Mouse (Mus musculus): ENCODE measurements around the gene Rbfox1. TPM values are rescaled to one million over a fixed set of nuclear protein-coding genes. Genes with fewer than 3 reads are reported as not detected.

Gene Rbfox1
- polyA plus RNA-seq, 1 experiment from 2014 or later, result 4.3 TPM

DNA sequence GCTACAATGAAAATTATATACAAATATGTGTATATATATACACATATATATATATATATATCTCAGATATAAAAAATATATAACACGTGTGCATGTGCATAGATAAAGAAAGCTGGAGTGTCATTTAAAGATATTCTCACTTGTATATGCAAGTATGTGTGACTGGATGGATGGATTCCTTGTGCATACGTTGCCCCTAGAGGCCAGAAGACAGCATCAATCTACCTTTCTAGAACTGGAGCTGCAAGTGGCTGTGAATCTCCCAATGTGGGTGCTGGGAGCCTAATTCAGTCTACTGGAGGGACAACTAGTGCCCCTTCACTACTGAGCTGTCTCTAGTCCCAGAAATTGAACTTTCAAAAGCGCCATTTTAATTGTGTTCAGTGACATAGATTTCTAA lies 471.8 kb downstream of the Rbfox1 start:
- H3K4me3 ChIP-seq (replicated peaks), result no peak overlapping the region
- WGBS, result 67% methylated on average over 3 of the region's 3 CpGs
- no peak for ATAC-seq (ENCODE audit: insufficient number of reproducible peaks, low FRiP score, low TSS enrichment, low read depth)
- no peaks in the 10 kb centered on the region for H3K36me3 ChIP-seq
- no peak overlapping the region for H3K4me2 ChIP-seq (replicated peaks)
- H3K4me1 ChIP-seq, result no peaks in the 10 kb centered on the region
- no peak overlapping the region for H3K9ac ChIP-seq
- no peak overlapping the region for H3K27ac ChIP-seq (replicated peaks)
- H3K27me3 ChIP-seq, result no peaks in the 10 kb centered on the region
- no peaks in the 10 kb centered on the region for H3K9me3 ChIP-seq (replicated peaks)

GRCm38 (mm10) chr16:6365793-6366192 lies 480.6 kb downstream of the Rbfox1 start:
- Histone ChIP-seq H3K4me3 (replicated peaks) (no peak overlapping the region), H3K4me2 (replicated peaks) (no peak overlapping the region), H3K4me1 (no peaks in the 10 kb centered on the region), H3K9me3 (replicated peaks) (no peaks in the 10 kb centered on the region), H3K27ac (replicated peaks) (no peak overlapping the region), H3K27me3 (no peaks in the 10 kb centered on the region), H3K9ac (no peak overlapping the region), H3K36me3 (no peaks in the 10 kb centered on the region)
- 76% methylated on average over 2 of the region's 2 CpGs for WGBS
- ATAC-seq (ENCODE audit: insufficient number of reproducible peaks, low FRiP score, low TSS enrichment, low read depth), result no peak

- H3K27ac ChIP-seq (replicated peaks), result no peak overlapping the region
- H3K9me3 ChIP-seq (replicated peaks), result no peaks in the 10 kb centered on the region
- H3K27me3 ChIP-seq, result no peaks in the 10 kb centered on the region
- no peak for ATAC-seq (ENCODE audit: insufficient number of reproducible peaks, low FRiP score, low TSS enrichment, low read depth)
- no peak overlapping the region for H3K9ac ChIP-seq
- no peak overlapping the region for H3K4me2 ChIP-seq (replicated peaks)
- H3K36me3 ChIP-seq, result no peaks in the 10 kb centered on the region
- WGBS, result 79% methylated on average over 6 of the region's 6 CpGs
- H3K4me1 ChIP-seq, result no peaks in the 10 kb centered on the region
- H3K4me3 ChIP-seq (replicated peaks), result no peak overlapping the region
Observed at GRCm38 (mm10) chr16:6366649-6367048, 481.5 kb downstream of the Rbfox1 start.

- H3K27ac ChIP-seq (replicated peaks), result no peak overlapping the region
- H3K4me1 ChIP-seq, result no peaks in the 10 kb centered on the region
- H3K4me2 ChIP-seq (replicated peaks), result no peak overlapping the region
- H3K27me3 ChIP-seq, result no peaks in the 10 kb centered on the region
- no peaks in the 10 kb centered on the region for H3K36me3 ChIP-seq
- H3K9ac ChIP-seq, result no peak overlapping the region
- no peak for ATAC-seq (ENCODE audit: insufficient number of reproducible peaks, low FRiP score, low TSS enrichment, low read depth)
- H3K4me3 ChIP-seq (replicated peaks), result no peak overlapping the region
- 88% methylated on average over 3 of the region's 3 CpGs for WGBS
- H3K9me3 ChIP-seq (replicated peaks), result no peaks in the 10 kb centered on the region
Observed at GRCm38 (mm10) chr16:6380924-6381323, 495.8 kb downstream of the Rbfox1 start.

DNA sequence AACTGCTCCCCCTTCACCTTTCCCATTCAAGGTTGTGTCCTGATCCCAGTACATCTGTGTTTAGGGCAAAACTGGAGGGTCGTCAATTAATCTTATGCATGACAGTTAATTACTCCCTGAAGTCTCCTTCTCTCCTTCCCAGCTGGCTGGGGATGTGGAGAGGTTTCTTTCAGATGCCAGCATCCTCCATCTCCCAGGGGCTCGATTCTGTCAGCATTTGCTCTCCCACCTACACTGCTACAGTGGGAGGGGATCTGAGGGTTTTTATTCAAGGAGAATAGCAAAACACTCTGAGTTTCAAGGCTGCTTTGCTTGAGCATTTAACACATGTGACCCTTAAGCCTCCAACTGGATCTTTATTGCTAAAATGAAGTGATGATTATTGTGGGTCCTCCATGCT lies 496.4 kb downstream of the Rbfox1 start:
- Histone ChIP-seq H3K4me3 (replicated peaks) (no peak overlapping the region), H3K27ac (replicated peaks) (no peak overlapping the region), H3K4me1 (no peaks in the 10 kb centered on the region), H3K27me3 (no peaks in the 10 kb centered on the region), H3K9ac (no peak overlapping the region), H3K36me3 (no peaks in the 10 kb centered on the region), H3K9me3 (replicated peaks) (no peaks in the 10 kb centered on the region), H3K4me2 (replicated peaks) (no peak overlapping the region)
- whole genome bisulfite sequencing, result 61% methylated on average over 2 of the region's 2 CpGs
- no peak for ATAC-seq (ENCODE audit: insufficient number of reproducible peaks, low FRiP score, low TSS enrichment, low read depth)

DNA sequence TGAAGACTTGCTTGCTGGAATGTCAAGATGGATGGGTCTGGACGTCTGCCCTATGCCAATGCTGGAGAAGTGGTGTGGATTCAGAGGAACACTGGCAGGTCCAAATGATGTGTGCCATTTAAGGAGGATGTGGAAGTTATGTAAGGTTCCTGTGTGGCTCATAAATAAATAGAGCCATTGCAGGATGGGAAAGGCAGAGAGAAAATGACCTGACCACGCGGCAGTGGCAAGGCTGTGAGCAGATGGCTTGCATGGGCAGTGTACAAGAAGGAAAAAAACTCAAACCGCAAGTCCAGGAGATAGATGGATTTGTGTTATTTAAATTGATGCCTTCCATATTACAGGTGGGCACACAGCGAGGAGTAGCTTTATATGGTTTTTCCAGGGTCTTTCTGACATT lies 497.6 kb downstream of the Rbfox1 start:
- no peaks in the 10 kb centered on the region for H3K9me3 ChIP-seq (replicated peaks)

GRCm38 (mm10) chr16:6390278-6390930 lies 505.2 kb downstream of the Rbfox1 start:
- WGBS, result 71% methylated on average over 6 of the region's 6 CpGs
- Histone ChIP-seq H3K27me3 (no peaks in the 10 kb centered on the region), H3K36me3 (no peaks in the 10 kb centered on the region), H3K9ac (no peak overlapping the region), H3K9me3 (replicated peaks) (no peaks in the 10 kb centered on the region), H3K4me2 (replicated peaks) (no peak overlapping the region), H3K4me3 (replicated peaks) (no peak overlapping the region), H3K4me1 (no peaks in the 10 kb centered on the region), H3K27ac (replicated peaks) (no peak overlapping the region)
- ATAC-seq (ENCODE audit: insufficient number of reproducible peaks, low FRiP score, low TSS enrichment, low read depth), result no peak

More for the DNA sequence above, 497.6 kb downstream of the Rbfox1 start:
- Histone ChIP-seq H3K4me1 (no peaks in the 10 kb centered on the region), H3K27me3 (no peaks in the 10 kb centered on the region), H3K36me3 (no peaks in the 10 kb centered on the region), H3K27ac (replicated peaks) (no peak overlapping the region), H3K9ac (no peak overlapping the region), H3K4me3 (replicated peaks) (no peak overlapping the region), H3K4me2 (replicated peaks) (no peak overlapping the region)
- no peak for ATAC-seq (ENCODE audit: insufficient number of reproducible peaks, low FRiP score, low TSS enrichment, low read depth)
- 88% methylated on average over 5 of the region's 5 CpGs for WGBS

DNA sequence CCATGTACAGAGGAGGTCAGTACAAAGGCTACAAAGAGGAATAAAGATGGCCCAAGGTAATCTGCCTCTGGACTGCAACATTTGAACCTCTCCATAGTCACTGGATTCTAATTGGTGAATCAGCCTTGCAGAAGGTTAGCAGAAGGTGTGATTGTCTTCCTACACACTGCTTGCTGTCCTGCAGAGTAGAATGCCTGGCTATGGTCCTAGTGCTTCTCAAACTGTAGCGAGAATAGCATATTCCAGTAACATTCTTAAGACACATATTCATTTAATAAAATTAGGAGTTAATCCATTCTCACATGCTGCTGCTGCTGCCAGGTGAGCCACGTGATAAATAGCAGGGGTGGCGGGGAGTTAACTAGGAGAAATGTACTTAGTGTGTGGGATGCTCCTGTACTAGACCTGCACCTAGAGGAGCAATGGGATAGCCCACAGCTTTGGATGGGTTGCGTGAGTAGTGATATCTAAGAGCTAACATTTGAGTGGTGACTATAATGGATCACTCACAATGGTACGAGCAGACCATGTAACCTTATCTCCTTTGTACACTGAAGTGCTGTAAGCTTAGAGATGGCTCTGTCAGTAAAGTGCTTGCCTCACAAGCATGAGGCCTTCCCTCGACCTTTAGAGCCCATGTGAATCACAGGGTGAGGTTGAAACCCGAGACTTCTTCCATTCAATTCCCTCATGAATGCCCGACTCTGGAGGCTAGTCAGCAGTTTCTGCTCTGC lies 511.7 kb downstream of the Rbfox1 start:
- WGBS, result 53% methylated on average over 8 of the region's 8 CpGs
- no peaks in the 10 kb centered on the region for H3K36me3 ChIP-seq
- H3K4me2 ChIP-seq (replicated peaks), result no peak overlapping the region
- H3K27ac ChIP-seq (replicated peaks), result no peak overlapping the region
- H3K4me1 ChIP-seq, result no peaks in the 10 kb centered on the region
- no peak overlapping the region for H3K9ac ChIP-seq
- no peak overlapping the region for H3K4me3 ChIP-seq (replicated peaks)
- no peak for ATAC-seq (ENCODE audit: insufficient number of reproducible peaks, low FRiP score, low TSS enrichment, low read depth)
- H3K9me3 ChIP-seq (replicated peaks), result no peaks in the 10 kb centered on the region
- H3K27me3 ChIP-seq, result no peaks in the 10 kb centered on the region

DNA sequence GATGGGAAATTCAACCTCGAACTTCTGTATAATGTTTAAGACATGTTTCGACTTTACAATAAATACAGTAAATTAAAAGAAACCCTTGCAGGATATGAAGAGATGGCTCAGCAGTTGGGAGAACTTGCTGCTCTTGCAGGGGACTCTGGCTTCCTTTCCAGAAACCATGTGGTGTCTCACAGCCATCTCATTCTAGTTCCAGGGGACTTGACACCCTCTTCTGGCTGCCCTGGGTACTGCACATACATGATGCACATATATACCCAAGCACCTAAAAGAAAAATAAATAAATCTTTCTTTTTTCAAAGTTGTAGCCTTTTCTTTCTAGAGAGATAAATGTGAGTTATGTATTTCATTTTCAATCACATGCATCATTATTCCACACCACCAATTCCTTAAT lies 512.5 kb downstream of the Rbfox1 start:
- Histone ChIP-seq H3K9ac (no peak overlapping the region), H3K4me1 (no peaks in the 10 kb centered on the region), H3K36me3 (no peaks in the 10 kb centered on the region), H3K9me3 (replicated peaks) (no peaks in the 10 kb centered on the region), H3K27ac (replicated peaks) (no peak overlapping the region), H3K27me3 (no peaks in the 10 kb centered on the region), H3K4me3 (replicated peaks) (no peak overlapping the region), H3K4me2 (replicated peaks) (no peak overlapping the region)
- ATAC-seq (ENCODE audit: insufficient number of reproducible peaks, low FRiP score, low TSS enrichment, low read depth), result no peak
- WGBS, result 94% methylated on average over 2 of the region's 2 CpGs

DNA sequence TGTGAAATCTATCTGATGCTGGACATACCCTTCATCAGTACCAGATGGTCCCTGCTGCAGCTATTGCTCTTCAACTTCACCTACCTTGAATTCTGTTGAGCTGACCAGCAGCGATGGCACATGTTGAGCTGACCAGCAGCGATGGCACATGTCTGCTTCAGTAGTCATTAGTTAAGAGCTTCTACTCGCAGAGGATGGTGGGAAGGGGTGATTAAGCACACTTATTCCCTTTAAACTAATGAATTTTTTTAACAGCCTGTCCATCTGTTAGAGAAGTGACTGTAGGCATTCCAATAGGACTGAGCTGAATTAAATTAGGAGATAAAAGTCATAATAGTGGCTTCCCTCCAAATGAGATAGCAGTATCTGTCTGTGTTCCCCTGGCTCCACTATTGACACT lies 517.7 kb downstream of the Rbfox1 start:
- H3K27me3 ChIP-seq, result no peaks in the 10 kb centered on the region
- no peak overlapping the region for H3K4me3 ChIP-seq (replicated peaks)
- no peak overlapping the region for H3K9ac ChIP-seq
- H3K4me2 ChIP-seq (replicated peaks), result no peak overlapping the region
- WGBS, result 88% methylated on average over 3 of the region's 3 CpGs
- H3K27ac ChIP-seq (replicated peaks), result no peak overlapping the region
- no peaks in the 10 kb centered on the region for H3K36me3 ChIP-seq
- H3K4me1 ChIP-seq, result no peaks in the 10 kb centered on the region
- H3K9me3 ChIP-seq (replicated peaks), result no peaks in the 10 kb centered on the region
- no peak for ATAC-seq (ENCODE audit: insufficient number of reproducible peaks, low FRiP score, low TSS enrichment, low read depth)

- H3K9ac ChIP-seq, result no peak overlapping the region
- no peak overlapping the region for H3K27ac ChIP-seq (replicated peaks)
- 30% methylated on average over 2 of the region's 2 CpGs for WGBS
- ATAC-seq (ENCODE audit: insufficient number of reproducible peaks, low FRiP score, low TSS enrichment, low read depth), result no peak
- no peaks in the 10 kb centered on the region for H3K27me3 ChIP-seq
- no peak overlapping the region for H3K4me3 ChIP-seq (replicated peaks)
- no peaks in the 10 kb centered on the region for H3K36me3 ChIP-seq
- no peak overlapping the region for H3K4me2 ChIP-seq (replicated peaks)
- H3K4me1 ChIP-seq, result no peaks in the 10 kb centered on the region
- H3K9me3 ChIP-seq (replicated peaks), result no peaks in the 10 kb centered on the region
Observed at GRCm38 (mm10) chr16:6414846-6415245, 529.7 kb downstream of the Rbfox1 start.

DNA sequence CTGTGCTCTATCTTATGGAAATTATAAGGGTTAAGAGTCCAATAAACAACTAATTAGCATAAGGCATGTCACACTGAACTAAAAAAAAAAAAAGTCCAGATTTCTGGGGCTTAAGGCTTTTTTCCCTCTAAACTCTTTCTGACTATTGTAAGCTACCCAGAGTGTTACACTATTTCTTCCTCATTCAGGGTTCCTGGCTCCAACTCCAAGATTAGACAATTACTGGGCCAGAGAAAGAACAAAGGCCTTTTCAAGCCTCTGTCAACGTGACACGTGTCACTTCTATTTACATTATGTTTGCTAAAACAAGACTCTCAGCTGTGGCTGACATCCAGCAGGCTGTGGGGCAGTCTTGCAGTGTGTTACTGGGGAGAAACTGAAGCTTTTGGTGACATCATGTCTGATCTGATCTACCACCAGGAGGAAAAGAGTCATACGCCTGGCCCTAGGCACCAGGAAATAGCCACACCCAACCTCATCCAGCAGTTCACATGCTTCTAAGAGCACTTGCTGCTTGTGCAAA lies 536.5 kb downstream of the Rbfox1 start:
- Histone ChIP-seq H3K9ac (no peak overlapping the region), H3K4me2 (replicated peaks) (no peak overlapping the region), H3K27me3 (no peaks in the 10 kb centered on the region), H3K27ac (replicated peaks) (no peak overlapping the region), H3K4me3 (replicated peaks) (no peak overlapping the region), H3K36me3 (no peaks in the 10 kb centered on the region), H3K4me1 (no peaks in the 10 kb centered on the region), H3K9me3 (replicated peaks) (no peaks in the 10 kb centered on the region)
- ATAC-seq (ENCODE audit: insufficient number of reproducible peaks, low FRiP score, low TSS enrichment, low read depth), result no peak
- 48% methylated on average over 3 of the region's 3 CpGs for WGBS
